Mouse (Mus musculus): ENCODE results near the gene Tk1. TPM values are rescaled to one million over a fixed set of nuclear protein-coding genes. Genes with fewer than 3 reads are reported as not detected.
"Not testable (repeated sequence)": the region's sequence is repeated elsewhere in the genome, so short reads cannot be mapped to it uniquely, and the experiment has no call there.

Gene Tk1
- polyA plus RNA-seq, 1 experiment from 2014 or later = 120 TPM

GRCm38 (mm10) chr11:117796954-117797353 is 28.9 kb downstream of the Tk1 start:
- no peaks in the 10 kb centered on the region for H3K27me3 ChIP-seq (ENCODE audit: control insufficient read depth, insufficient read depth, low read depth, low read length)
- H3K36me3 ChIP-seq (ENCODE audit: control insufficient read depth, insufficient read depth) = peaks cover 7% of the 10 kb centered on the region
- H3K4me3 ChIP-seq (ENCODE audit: low read depth, low read length) = peak overlapping the region; percentile 85
- whole genome bisulfite sequencing (ENCODE audit: insufficient replicate concordance) = 23% methylated on average over 5 of the region's 5 CpGs
- H3K9me3 ChIP-seq (replicated peaks; ENCODE audit: control insufficient read depth, low read length) = no peaks in the 10 kb centered on the region
- ATAC-seq (ENCODE audit: low read depth) = peak; percentile 2; the same call in 1 of the 2 replicates
- peaks cover 66% of the 10 kb centered on the region for H3K4me1 ChIP-seq (ENCODE audit: control insufficient read depth, low read depth, low read length)
- H3K9ac ChIP-seq (ENCODE audit: low read depth, low read length) = peak overlapping the region; percentile 92
- H3K4me2 ChIP-seq (ENCODE audit: low read depth, low read length) = peak overlapping the region; percentile 71
- peak overlapping the region; percentile 98 for H3K27ac ChIP-seq (ENCODE audit: low read length)

- Histone ChIP-seq H3K4me3 (ENCODE audit: low read depth, low read length) (no peak overlapping the region), H3K36me3 (ENCODE audit: control insufficient read depth, insufficient read depth) (no peaks in the 10 kb centered on the region), H3K4me2 (ENCODE audit: low read depth, low read length) (no peak overlapping the region), H3K27ac (ENCODE audit: low read length) (peak overlapping the region; percentile 48; the same call in 1 of the 2 replicates), H3K27me3 (ENCODE audit: control insufficient read depth, insufficient read depth, low read depth, low read length) (no peaks in the 10 kb centered on the region), H3K9ac (ENCODE audit: low read depth, low read length) (no peak overlapping the region), H3K9me3 (replicated peaks; ENCODE audit: control insufficient read depth, low read length) (no peaks in the 10 kb centered on the region), H3K4me1 (ENCODE audit: control insufficient read depth, low read depth, low read length) (peaks cover 64% of the 10 kb centered on the region)
- no peak for ATAC-seq (ENCODE audit: low read depth)
- WGBS (ENCODE audit: insufficient replicate concordance) = 79% methylated on average over 4 of the region's 4 CpGs
Observed at GRCm38 (mm10) chr11:117794035-117794551, 31.8 kb downstream of the Tk1 start.

- H3K4me3 ChIP-seq (ENCODE audit: low read depth, low read length) = peak overlapping the region; percentile 52
- ATAC-seq (ENCODE audit: low read depth) = peak; percentile 84
- WGBS (ENCODE audit: insufficient replicate concordance) = 5% methylated on average over 22 of the region's 22 CpGs
- peak overlapping the region; percentile 84 for H3K27ac ChIP-seq (ENCODE audit: low read length)
- peak overlapping the region; percentile 75 for H3K4me2 ChIP-seq (ENCODE audit: low read depth, low read length)
- H3K9me3 ChIP-seq (replicated peaks; ENCODE audit: control insufficient read depth, low read length) = no peaks in the 10 kb centered on the region
- H3K36me3 ChIP-seq (ENCODE audit: control insufficient read depth, insufficient read depth) = 0 out of 2 replicates have a peak, but pooled peaks cover 6% of the 10 kb centered on the region
- H3K4me1 ChIP-seq (ENCODE audit: control insufficient read depth, low read depth, low read length) = peaks cover 60% of the 10 kb centered on the region
- H3K27me3 ChIP-seq (ENCODE audit: control insufficient read depth, insufficient read depth, low read depth, low read length) = no peaks in the 10 kb centered on the region
- H3K9ac ChIP-seq (ENCODE audit: low read depth, low read length) = peak overlapping the region; percentile 64
Observed at GRCm38 (mm10) chr11:117792281-117792888, 33.5 kb downstream of the Tk1 start.

GRCm38 (mm10) chr11:117791441-117791761 is 34.5 kb downstream of the Tk1 start:
- Histone ChIP-seq H3K27me3 (ENCODE audit: control insufficient read depth, insufficient read depth, low read depth, low read length) (no peaks in the 10 kb centered on the region), H3K36me3 (ENCODE audit: control insufficient read depth, insufficient read depth) (peaks cover 16% of the 10 kb centered on the region), H3K9ac (ENCODE audit: low read depth, low read length) (peak overlapping the region; percentile 9; the same call in 1 of the 2 replicates), H3K4me1 (ENCODE audit: control insufficient read depth, low read depth, low read length) (peaks cover 54% of the 10 kb centered on the region), H3K27ac (ENCODE audit: low read length) (peak overlapping the region; percentile 84), H3K4me3 (ENCODE audit: low read depth, low read length) (no peak overlapping the region), H3K9me3 (replicated peaks; ENCODE audit: control insufficient read depth, low read length) (no peaks in the 10 kb centered on the region), H3K4me2 (ENCODE audit: low read depth, low read length) (no peak overlapping the region)
- WGBS (ENCODE audit: insufficient replicate concordance) = 80% methylated on average over 9 of the region's 9 CpGs
- ATAC-seq (ENCODE audit: low read depth) = no peak

- Histone ChIP-seq H3K27ac (ENCODE audit: low read length) (peak overlapping the region; percentile 84), H3K4me3 (ENCODE audit: low read depth, low read length) (peak overlapping the region; percentile 33), H3K4me2 (ENCODE audit: low read depth, low read length) (peak overlapping the region; percentile 71), H3K4me1 (ENCODE audit: control insufficient read depth, low read depth, low read length) (peaks cover 52% of the 10 kb centered on the region), H3K27me3 (ENCODE audit: control insufficient read depth, insufficient read depth, low read depth, low read length) (no peaks in the 10 kb centered on the region), H3K9ac (ENCODE audit: low read depth, low read length) (peak overlapping the region; percentile 47), H3K9me3 (replicated peaks; ENCODE audit: control insufficient read depth, low read length) (no peaks in the 10 kb centered on the region), H3K36me3 (ENCODE audit: control insufficient read depth, insufficient read depth) (peaks cover 16% of the 10 kb centered on the region)
- peak; percentile 68 for ATAC-seq (ENCODE audit: low read depth)
- WGBS (ENCODE audit: insufficient replicate concordance) = 38% methylated on average over 22 of the region's 23 CpGs
Observed at GRCm38 (mm10) chr11:117790703-117791440, 35.0 kb downstream of the Tk1 start.

GRCm38 (mm10) chr11:117790286-117790685 is 35.6 kb downstream of the Tk1 start:
- 3% methylated on average over 14 of the region's 14 CpGs for WGBS (ENCODE audit: insufficient replicate concordance)
- Histone ChIP-seq H3K27ac (ENCODE audit: low read length) (peak overlapping the region; percentile 55), H3K27me3 (ENCODE audit: control insufficient read depth, insufficient read depth, low read depth, low read length) (no peaks in the 10 kb centered on the region), H3K9me3 (replicated peaks; ENCODE audit: control insufficient read depth, low read length) (no peaks in the 10 kb centered on the region), H3K9ac (ENCODE audit: low read depth, low read length) (peak overlapping the region; percentile 47), H3K36me3 (ENCODE audit: control insufficient read depth, insufficient read depth) (peaks cover 19% of the 10 kb centered on the region), H3K4me1 (ENCODE audit: control insufficient read depth, low read depth, low read length) (peaks cover 52% of the 10 kb centered on the region), H3K4me2 (ENCODE audit: low read depth, low read length) (peak overlapping the region; percentile 71), H3K4me3 (ENCODE audit: low read depth, low read length) (peak overlapping the region; percentile 33)
- ATAC-seq (ENCODE audit: low read depth) = peak; percentile 62

- not testable (repeated sequence) for ATAC-seq (ENCODE audit: low read depth); H3K27ac ChIP-seq (ENCODE audit: low read length); H3K4me2 ChIP-seq (ENCODE audit: low read depth, low read length); H3K9ac ChIP-seq (ENCODE audit: low read depth, low read length); H3K9me3 ChIP-seq (replicated peaks; ENCODE audit: control insufficient read depth, low read length); H3K4me3 ChIP-seq (ENCODE audit: low read depth, low read length); H3K27me3 ChIP-seq (ENCODE audit: control insufficient read depth, insufficient read depth, low read depth, low read length)
- Histone ChIP-seq H3K36me3 (ENCODE audit: control insufficient read depth, insufficient read depth) (peaks cover 33% of the 10 kb centered on the region), H3K4me1 (ENCODE audit: control insufficient read depth, low read depth, low read length) (peaks cover 59% of the 10 kb centered on the region)
- 85% methylated on average over 7 of the region's 7 CpGs for WGBS (ENCODE audit: insufficient replicate concordance)
Observed at GRCm38 (mm10) chr11:117788481-117788880, 37.4 kb downstream of the Tk1 start.

GRCm38 (mm10) chr11:117786294-117786693 is 39.6 kb downstream of the Tk1 start:
- H3K36me3 ChIP-seq (ENCODE audit: control insufficient read depth, insufficient read depth) = peaks cover 33% of the 10 kb centered on the region
- WGBS (ENCODE audit: insufficient replicate concordance) = 13% methylated on average over 10 of the region's 10 CpGs
- peaks cover 46% of the 10 kb centered on the region for H3K4me1 ChIP-seq (ENCODE audit: control insufficient read depth, low read depth, low read length)
- H3K4me3 ChIP-seq (ENCODE audit: low read depth, low read length) = peak overlapping the region; percentile 0; the same call in 1 of the 2 replicates
- no peak overlapping the region for H3K27ac ChIP-seq (ENCODE audit: low read length)
- peak overlapping the region; percentile 12; the same call in 1 of the 2 replicates for H3K4me2 ChIP-seq (ENCODE audit: low read depth, low read length)
- H3K9ac ChIP-seq (ENCODE audit: low read depth, low read length) = peak overlapping the region; percentile 10; the same call in 1 of the 2 replicates
- ATAC-seq (ENCODE audit: low read depth) = no peak
- H3K27me3 ChIP-seq (ENCODE audit: control insufficient read depth, insufficient read depth, low read depth, low read length) = no peaks in the 10 kb centered on the region
- H3K9me3 ChIP-seq (replicated peaks; ENCODE audit: control insufficient read depth, low read length) = no peaks in the 10 kb centered on the region

Data from liver, embryonic 16.5 days (tissue).